Mouse (Mus musculus): ENCODE data around the gene Strip2.

DNA sequence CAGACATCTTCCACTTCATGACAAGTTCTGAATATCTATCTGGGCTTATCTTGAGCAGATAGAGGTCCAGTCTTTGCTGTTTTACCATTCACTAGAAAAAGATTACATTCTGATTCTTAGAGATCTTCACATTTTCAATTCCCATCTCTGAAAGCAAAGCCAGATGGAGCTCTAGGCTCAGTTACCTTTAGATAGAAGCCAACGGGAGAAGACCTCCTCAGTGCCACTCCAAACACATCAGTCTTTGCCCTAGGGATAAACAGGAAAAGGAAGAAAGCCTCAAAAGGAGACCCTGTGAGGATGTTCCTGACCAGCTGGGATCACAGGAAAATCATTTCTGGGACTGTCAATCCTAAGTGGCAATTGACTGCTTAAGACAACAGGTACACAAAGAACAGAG is 3.1 kb upstream of the Strip2 start:
- TF ChIP-seq HCFC1 (IDR thresholded peaks at IDR 0.05; ENCODE audit: low read depth, low read length) (no peak), SIN3A (IDR thresholded peaks at IDR 0.05; ENCODE audit: low read length) (no peak), IRF4 (IDR thresholded peaks at IDR 0.05; ENCODE audit: low read depth, low read length) (no peak), CHD2 (IDR thresholded peaks at IDR 0.05; ENCODE audit: low read length) (no peak), ZKSCAN1 (IDR thresholded peaks at IDR 0.05; ENCODE audit: borderline replicate concordance, low read depth, low read length) (no peak), MAFK (IDR thresholded peaks at IDR 0.05; ENCODE audit: insufficient replicate concordance, low read length) (no peak), USF1 (IDR thresholded peaks at IDR 0.05; ENCODE audit: low read depth, low read length) (no peak), MXI1 (IDR thresholded peaks at IDR 0.05; ENCODE audit: low read depth, low read length) (no peak), BHLHE40 (IDR thresholded peaks at IDR 0.05; ENCODE audit: low read depth, low read length) (no peak), CTCF (conservative IDR thresholded peaks at IDR 0.05 in 1 of 2, IDR thresholded peaks at IDR 0.05 in 1 of 2; ENCODE audit: low read depth in 2 of 2, low read length in 2 of 2) (peak in 1 of 2 experiments; percentile 37; a peak in 2 of 4 replicates)
